Mouse (Mus musculus) forebrain, embryonic 11.5 days (tissue): ENCODE results near the gene Napepld. TPM values are rescaled to one million over a fixed set of nuclear protein-coding genes. Genes with fewer than 3 reads are reported as not detected.
"Not testable (repeated sequence)": the region's sequence is repeated elsewhere in the genome, so short reads cannot be mapped to it uniquely, and the experiment has no call there.

Experiments
- ATAC-seq: fragments of 200-750 bp; cut with Nextera tagmentation; replicated peaks from 2 replicates; pipeline ENCODE4 v1.8.0; 2017; ENCODE audit warnings: moderate TSS enrichment; ENCODE audit not compliant: low FRiP score
- DNase-seq: peaks from one replicate; pipeline ENCODE4 v3.0.0-alpha.2; 2017; ENCODE audit warnings: low spot score
- H3K27ac ChIP-seq: fragments of 300-500 bp; sonication (generic); 2 replicates; pipeline ENCODE4 v1.5.1; 2014; ENCODE audit warnings: low read depth, low read length
- H3K27me3 ChIP-seq: fragments of 300-500 bp; sonication (generic); 2 replicates; pipeline ENCODE4 v1.6.1; 2014; ENCODE audit warnings: mild to moderate bottlenecking, low read length, mixed read lengths; ENCODE audit not compliant: control insufficient read depth, insufficient read depth
- H3K36me3 ChIP-seq: fragments of 300-500 bp; sonication (generic); 2 replicates; pipeline ENCODE4 v1.6.1; 2014; ENCODE audit warnings: mild to moderate bottlenecking, low read length, moderate library complexity, mixed read lengths; ENCODE audit not compliant: control insufficient read depth, insufficient read depth
- H3K4me1 ChIP-seq: fragments of 300-500 bp; sonication (generic); replicated peaks from 2 replicates; pipeline ENCODE4 v1.6.1; 2014; ENCODE audit warnings: low read length, mixed read lengths; ENCODE audit not compliant: control insufficient read depth, insufficient read depth
- H3K4me2 ChIP-seq: fragments of 300-500 bp; sonication (generic); 2 replicates; pipeline ENCODE4 v1.6.1; 2014; ENCODE audit warnings: low read depth, mild to moderate bottlenecking, low read length, moderate library complexity, mixed read lengths; ENCODE audit not compliant: severe bottlenecking
- H3K4me3 ChIP-seq: fragments of 300-500 bp; sonication (generic); 2 replicates; pipeline ENCODE4 v1.5.1; 2014; ENCODE audit warnings: low read depth, low read length
- H3K9ac ChIP-seq: fragments of 300-500 bp; sonication (generic); 2 replicates; pipeline ENCODE4 v1.6.1; 2014; ENCODE audit warnings: low read length
- H3K9me3 ChIP-seq: fragments of 300-500 bp; sonication (generic); 2 replicates; pipeline ENCODE4 v1.6.1; 2016; ENCODE audit warnings: low read length, mixed read lengths; ENCODE audit not compliant: control insufficient read depth
- WGBS: fragments of 180-500 bp; shearing (Covaris S2); extraction: QIAGEN DNeasy Blood & Tissue Kit; methylation state at CpG from one replicate; pipeline ENCODE4 v1.1.7; 2014; 5-methylcytosine and 5-hydroxymethylcytosine counted together
- polyA plus RNA-seq: library from polyadenylated mRNA; unstranded; fragments of >200 nt; fragmentation: Nextera tagmentation; extraction: Ambion mirVana; gene quantifications from 2 replicates; pipeline ENCODE4 v1.2.1, GENCODE M21; 2014

Gene Napepld
- polyA plus RNA-seq, 1 experiment from 2014 or later, result 20.3 TPM

DNA sequence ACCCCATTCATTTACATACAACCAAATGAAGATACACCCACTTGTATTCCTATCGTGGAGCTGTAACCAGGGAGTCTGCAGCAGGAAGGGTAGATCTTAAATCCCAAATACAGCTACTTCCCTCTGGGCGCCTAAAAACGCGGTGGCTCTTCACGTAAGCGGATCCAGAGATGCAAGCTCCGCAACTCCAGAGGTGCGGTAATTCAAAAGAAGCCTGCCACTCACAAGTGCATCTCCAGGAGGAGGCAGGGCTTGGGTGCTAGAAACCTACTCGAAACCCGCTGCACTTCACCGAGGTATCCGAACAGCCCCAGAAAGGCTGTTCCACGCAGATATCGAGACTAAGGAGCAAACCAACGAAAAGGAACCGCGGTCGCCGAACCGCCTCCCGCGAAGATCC lies 262 bp downstream of the Napepld start:
- H3K27me3 ChIP-seq, result no peaks in the 10 kb centered on the region
- H3K4me2 ChIP-seq, result peak overlapping the region; percentile 68
- peak overlapping the region; percentile 70; the same call in 1 of the 2 replicates for H3K27ac ChIP-seq
- H3K4me3 ChIP-seq, result peak overlapping the region; percentile 63
- no peak for DNase-seq
- peak overlapping the region; percentile 68 for H3K9ac ChIP-seq
- ATAC-seq, result peak; percentile 77
- no peaks in the 10 kb centered on the region for H3K36me3 ChIP-seq
- no peaks in the 10 kb centered on the region for H3K9me3 ChIP-seq
- no peaks in the 10 kb centered on the region for H3K4me1 ChIP-seq
- under 1% methylated on average over 22 of the region's 22 CpGs for WGBS

GRCm38 (mm10) chr5:21700272-21700821 lies 849 bp downstream of the Napepld start:
- no peak for DNase-seq
- no peaks in the 10 kb centered on the region for H3K27me3 ChIP-seq
- ATAC-seq, result no peak
- WGBS, result 10% methylated on average over 10 of the region's 10 CpGs
- no peaks in the 10 kb centered on the region for H3K36me3 ChIP-seq
- peak overlapping the region; percentile 63 for H3K4me3 ChIP-seq
- H3K9ac ChIP-seq, result peak overlapping the region; percentile 68
- no peaks in the 10 kb centered on the region for H3K4me1 ChIP-seq
- H3K9me3 ChIP-seq, result no peaks in the 10 kb centered on the region
- H3K27ac ChIP-seq, result no peak overlapping the region
- H3K4me2 ChIP-seq, result peak overlapping the region; percentile 68

GRCm38 (mm10) chr5:21699555-21699954 lies 1.6 kb downstream of the Napepld start:
- ATAC-seq, H3K27ac ChIP-seq, H3K9me3 ChIP-seq, H3K36me3 ChIP-seq, H3K9ac ChIP-seq, DNase-seq, H3K27me3 ChIP-seq, H3K4me1 ChIP-seq: not testable (repeated sequence)
- Histone ChIP-seq H3K4me3 (peak overlapping the region; percentile 16), H3K4me2 (peak overlapping the region; percentile 39)
- WGBS, result 93% methylated on average over 3 of the region's 3 CpGs

- ATAC-seq (no peak), DNase-seq (no peak)
- H3K9ac ChIP-seq, result no peak overlapping the region
- H3K4me2 ChIP-seq, result no peak overlapping the region
- no peak overlapping the region for H3K27ac ChIP-seq
- no peaks in the 10 kb centered on the region for H3K4me1 ChIP-seq
- no peak overlapping the region for H3K4me3 ChIP-seq
- H3K27me3 ChIP-seq, result no peaks in the 10 kb centered on the region
- 90% methylated on average over 3 of the region's 3 CpGs for WGBS
- H3K9me3 ChIP-seq, result no peaks in the 10 kb centered on the region
- no peaks in the 10 kb centered on the region for H3K36me3 ChIP-seq
These were observed 6.2 kb downstream of the Napepld start for GRCm38 (mm10) chr5:21694854-21695490.

- Histone ChIP-seq H3K4me3 (no peak overlapping the region), H3K27ac (no peak overlapping the region), H3K36me3 (no peaks in the 10 kb centered on the region; the same call in 1 of the 2 replicates), H3K9ac (no peak overlapping the region), H3K4me2 (no peak overlapping the region), H3K27me3 (no peaks in the 10 kb centered on the region), H3K4me1 (no peaks in the 10 kb centered on the region), H3K9me3 (no peaks in the 10 kb centered on the region)
- ATAC-seq, result no peak
- no peak for DNase-seq
- WGBS, result 82% methylated on average over 3 of the region's 3 CpGs
These were observed 7.8 kb downstream of the Napepld start for GRCm38 (mm10) chr5:21693372-21693870.

DNA sequence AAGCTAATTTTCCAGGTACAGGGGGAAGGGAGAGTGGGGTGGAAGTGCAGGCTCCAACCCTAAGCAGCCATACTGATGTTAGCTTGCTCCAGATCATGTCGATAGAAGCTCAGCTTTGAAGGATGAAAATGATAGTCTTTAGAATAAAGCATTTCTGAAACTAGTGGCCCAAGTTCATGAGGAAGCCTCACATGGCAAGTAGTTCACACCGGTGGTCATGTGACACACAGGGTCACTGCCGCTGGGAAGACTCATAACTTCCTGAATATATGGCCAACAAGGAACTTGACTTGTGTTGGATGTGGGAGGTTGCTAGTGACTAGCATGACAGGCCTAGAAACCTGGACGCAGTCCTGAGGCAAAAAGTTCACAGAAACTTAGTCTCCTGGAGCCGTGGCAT lies 9.0 kb downstream of the Napepld start:
- Histone ChIP-seq H3K36me3 (no peaks in the 10 kb centered on the region; the same call in 1 of the 2 replicates), H3K9me3 (no peaks in the 10 kb centered on the region), H3K27me3 (no peaks in the 10 kb centered on the region), H3K4me2 (no peak overlapping the region), H3K27ac (no peak overlapping the region), H3K4me3 (no peak overlapping the region), H3K9ac (no peak overlapping the region), H3K4me1 (no peaks in the 10 kb centered on the region)
- 96% methylated on average over 5 of the region's 5 CpGs for WGBS
- no peak for DNase-seq
- no peak for ATAC-seq

DNA sequence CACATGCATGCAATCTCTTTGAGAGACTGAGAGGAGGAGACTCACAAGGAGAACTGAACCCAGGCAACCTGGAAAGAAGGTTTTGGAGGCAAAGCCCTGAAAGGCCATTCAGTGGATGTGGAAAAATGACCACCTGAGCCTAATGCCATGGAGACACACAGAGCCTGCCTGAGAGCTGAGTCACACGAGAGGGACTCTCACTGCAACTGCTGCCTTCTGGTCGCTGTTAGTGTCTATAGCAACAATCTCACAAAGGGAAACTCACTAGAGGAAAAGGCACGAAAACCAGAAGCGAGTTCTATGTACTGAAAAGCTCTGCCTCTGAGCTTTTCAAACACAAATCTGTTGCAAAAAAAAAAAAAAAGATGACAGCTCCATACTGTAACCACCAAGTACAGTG lies 14.2 kb downstream of the Napepld start:
- WGBS, result 84% methylated on average over 4 of the region's 4 CpGs
- DNase-seq (no peak), ATAC-seq (no peak)
- Histone ChIP-seq H3K4me3 (no peak overlapping the region), H3K27ac (no peak overlapping the region), H3K36me3 (no peaks in the 10 kb centered on the region; the same call in 1 of the 2 replicates), H3K9ac (no peak overlapping the region), H3K27me3 (no peaks in the 10 kb centered on the region), H3K4me1 (no peaks in the 10 kb centered on the region), H3K9me3 (no peaks in the 10 kb centered on the region; the same call in 1 of the 2 replicates), H3K4me2 (no peak overlapping the region)

DNA sequence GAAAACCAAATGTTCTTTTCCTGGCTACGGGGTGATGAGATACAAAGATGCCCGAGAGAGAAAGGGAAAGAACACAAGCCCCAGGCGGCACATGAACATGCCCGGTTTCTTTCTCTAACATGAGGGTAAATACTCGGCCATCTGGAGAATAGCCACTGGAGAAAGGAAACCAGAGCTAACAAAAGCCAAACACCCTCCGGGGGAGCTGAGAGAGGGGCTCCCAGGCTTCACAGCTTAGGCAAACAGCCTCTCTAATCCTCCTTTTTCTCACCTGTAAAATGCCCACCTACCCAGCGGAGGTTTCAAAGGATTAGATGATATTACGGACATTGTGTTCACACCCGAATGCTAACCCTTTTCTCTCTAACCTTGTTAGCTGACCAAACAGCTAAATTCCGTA lies 16.2 kb downstream of the Napepld start:
- Histone ChIP-seq H3K4me1 (no peaks in the 10 kb centered on the region), H3K4me2 (no peak overlapping the region), H3K36me3 (no peaks in the 10 kb centered on the region; the same call in 1 of the 2 replicates), H3K4me3 (no peak overlapping the region), H3K9me3 (no peaks in the 10 kb centered on the region; the same call in 1 of the 2 replicates), H3K27ac (no peak overlapping the region), H3K9ac (no peak overlapping the region), H3K27me3 (no peaks in the 10 kb centered on the region)
- no peak for DNase-seq
- no peak for ATAC-seq
- WGBS, result 70% methylated on average over 10 of the region's 10 CpGs
